Mouse (Mus musculus) embryonic fibroblast, embryonic 13.5 days (primary cell): ENCODE measurements around the gene Kctd18. TPM values are rescaled to one million over a fixed set of nuclear protein-coding genes. Genes with fewer than 3 reads are reported as not detected.

Experiments used
- H3K27ac ChIP-seq: 2 replicates; pipeline ENCODE4 v1.5.1; 2012; ENCODE audit warnings: low read length, control low read depth, inconsistent platforms; ENCODE audit not compliant: insufficient read depth
- H3K4me1 ChIP-seq: 2 replicates; pipeline ENCODE4 v1.6.1; 2011; ENCODE audit warnings: low read length; ENCODE audit not compliant: control insufficient read depth, insufficient read depth
- H3K4me3 ChIP-seq: 2 replicates; pipeline ENCODE4 v1.5.1; 2011; ENCODE audit warnings: mild to moderate bottlenecking, control low read depth, low read length; ENCODE audit not compliant: insufficient read depth
- CTCF ChIP-seq: IDR thresholded peaks from 2 replicates; pipeline ENCODE4 v1.5.1; 2011; ENCODE audit warnings: mild to moderate bottlenecking, control low read depth, low read length, moderate library complexity, borderline replicate concordance; ENCODE audit not compliant: insufficient read depth
- POLR2A ChIP-seq: IDR thresholded peaks from 2 replicates; pipeline ENCODE4 v1.6.1; 2011; ENCODE audit warnings: low read depth, mild to moderate bottlenecking, control low read depth, low read length, moderate library complexity
- polyA plus RNA-seq: library from polyadenylated mRNA; stranded (reverse); fragments of >200 nt; gene quantifications from 2 replicates; pipeline ENCODE4 v1.2.4, GENCODE M21; 2011; ENCODE audit warnings: low read depth; ENCODE audit not compliant: missing spikeins, insufficient read length

Gene Kctd18
- polyA plus RNA-seq, 1 experiment, result 19.2 TPM

- H3K27ac ChIP-seq, result peak within 1 kb of the TSS; percentile 63
- TF ChIP-seq CTCF, result no peak
- peak; percentile 95 for TF ChIP-seq POLR2A
- no peaks in the 10 kb centered on the region for H3K4me1 ChIP-seq
- H3K4me3 ChIP-seq, result peak within 1 kb of the TSS; percentile 77
These were observed 23.2 kb downstream of the Kctd18 start, which contains the start of gene Sgo2a for GRCm38 (mm10) chr1:57995432-57996132. TSS of gene Sgo2a (plus strand) at chr1:57995971.

DNA sequence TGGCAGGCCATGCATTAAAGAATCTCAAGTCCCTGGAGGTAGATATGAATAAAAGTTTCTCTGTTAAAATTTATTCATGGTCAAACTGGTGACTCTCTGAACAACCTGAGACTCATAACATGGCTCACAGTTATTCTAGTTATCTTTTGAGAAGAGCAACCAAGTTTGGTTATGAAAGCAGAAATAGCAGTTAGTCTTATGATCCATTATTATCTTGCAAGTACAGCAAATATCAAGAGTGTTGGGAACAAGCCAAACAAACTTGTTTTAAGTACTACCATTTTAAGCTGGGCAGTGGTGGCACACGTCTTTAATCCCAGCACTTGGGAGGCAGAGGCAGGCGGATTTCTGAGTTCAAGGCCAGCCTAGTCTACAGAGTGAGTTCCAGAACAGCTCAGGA is 27.5 kb downstream of the Kctd18 start:
- no peak overlapping the region for H3K27ac ChIP-seq
- H3K4me1 ChIP-seq, result 0 out of 2 replicates have a peak, but pooled peaks cover 2% of the 10 kb centered on the region
- H3K4me3 ChIP-seq, result no peak overlapping the region
- TF ChIP-seq CTCF (no peak), POLR2A (no peak)

DNA sequence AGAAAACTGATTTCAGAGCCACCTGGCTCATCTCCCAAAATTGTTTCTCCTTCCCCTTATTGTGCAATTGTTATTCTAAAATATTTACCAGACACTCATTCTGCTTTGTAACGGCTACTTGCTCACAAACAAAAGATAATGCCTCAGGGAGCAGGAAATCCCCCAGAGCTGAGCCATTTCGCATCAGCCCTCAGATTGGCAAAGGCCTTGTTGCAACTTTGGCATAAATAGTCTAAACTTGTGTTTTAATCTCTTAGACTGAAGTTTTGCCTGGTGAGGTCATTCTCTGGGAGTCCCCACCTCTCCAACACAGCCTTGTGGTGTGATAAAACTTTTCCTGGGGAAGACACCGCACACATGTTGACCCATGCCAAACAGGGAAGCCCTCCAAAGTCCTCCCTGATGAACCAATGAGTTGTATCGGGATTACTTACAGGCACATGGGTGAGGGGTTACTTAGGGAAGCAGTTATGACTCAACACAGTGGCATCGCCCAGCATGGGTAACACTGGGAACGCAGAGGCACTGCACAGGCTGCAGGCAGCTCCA is 29.6 kb downstream of the Kctd18 start:
- Histone ChIP-seq H3K4me3 (no peak overlapping the region), H3K4me1 (0 out of 2 replicates have a peak, but pooled peaks cover 2% of the 10 kb centered on the region), H3K27ac (peak overlapping the region; percentile 21)
- TF ChIP-seq CTCF, result no peak
- no peak for TF ChIP-seq POLR2A

GRCm38 (mm10) chr1:57976860-57977259 is 41.9 kb downstream of the Kctd18 start:
- H3K27ac ChIP-seq, result no peak overlapping the region
- no peaks in the 10 kb centered on the region for H3K4me1 ChIP-seq
- H3K4me3 ChIP-seq, result no peak overlapping the region
- TF ChIP-seq CTCF (no peak), POLR2A (no peak)

GRCm38 (mm10) chr1:57971588-57971987 is 47.2 kb downstream of the Kctd18 start:
- Histone ChIP-seq H3K4me3 (no peak overlapping the region), H3K27ac (no peak overlapping the region), H3K4me1 (no peaks in the 10 kb centered on the region)
- TF ChIP-seq CTCF (no peak), POLR2A (no peak)

- no peaks in the 10 kb centered on the region for H3K4me1 ChIP-seq
- H3K27ac ChIP-seq, result peak overlapping the region; percentile 50
- H3K4me3 ChIP-seq, result peak overlapping the region; percentile 61
- TF ChIP-seq CTCF, result peak; percentile 72
- peak; percentile 75 for TF ChIP-seq POLR2A
These were observed 49.2 kb downstream of the Kctd18 start for GRCm38 (mm10) chr1:57969327-57970271.

- TF ChIP-seq POLR2A, result no peak
- TF ChIP-seq CTCF, result no peak
- H3K4me1 ChIP-seq, result no peaks in the 10 kb centered on the region
- no peak overlapping the region for H3K27ac ChIP-seq
- no peak overlapping the region for H3K4me3 ChIP-seq
These were observed 63.0 kb downstream of the Kctd18 start for GRCm38 (mm10) chr1:57955774-57956173.

DNA sequence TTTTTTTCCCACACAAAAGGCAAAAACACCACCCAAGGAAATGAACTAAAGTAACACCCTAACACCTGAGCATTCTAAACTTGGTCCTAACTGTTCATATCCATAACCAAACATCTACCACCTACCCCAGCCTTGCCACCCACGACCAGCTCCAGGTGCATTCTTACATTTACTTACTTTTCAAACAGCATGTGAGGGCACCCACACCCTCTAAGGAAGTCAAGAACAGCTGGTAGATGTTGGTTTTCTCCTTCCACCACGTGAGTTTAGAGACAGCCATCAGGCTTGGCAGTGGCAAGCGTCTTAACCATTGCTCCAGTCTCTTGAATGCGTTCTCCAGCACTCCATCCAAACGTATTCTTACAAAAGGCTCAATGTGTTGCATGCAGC is 64.4 kb downstream of the Kctd18 start:
- TF ChIP-seq CTCF (no peak), POLR2A (no peak)
- H3K27ac ChIP-seq, result no peak overlapping the region
- no peaks in the 10 kb centered on the region for H3K4me1 ChIP-seq
- H3K4me3 ChIP-seq, result no peak overlapping the region

- no peak for TF ChIP-seq CTCF
- no peak for TF ChIP-seq POLR2A
- Histone ChIP-seq H3K4me1 (peaks cover 2% of the 10 kb centered on the region), H3K27ac (no peak overlapping the region), H3K4me3 (no peak overlapping the region)
These were observed 65.0 kb downstream of the Kctd18 start for GRCm38 (mm10) chr1:57953586-57954375.
